Mouse (Mus musculus): Measurements from ENCODE around the gene Elp6. TPM values are rescaled to one million over a fixed set of nuclear protein-coding genes. Genes with fewer than 3 reads are reported as not detected.

The Elp6 gene
- polyA plus RNA-seq, 1 experiment = 21.0 TPM

DNA sequence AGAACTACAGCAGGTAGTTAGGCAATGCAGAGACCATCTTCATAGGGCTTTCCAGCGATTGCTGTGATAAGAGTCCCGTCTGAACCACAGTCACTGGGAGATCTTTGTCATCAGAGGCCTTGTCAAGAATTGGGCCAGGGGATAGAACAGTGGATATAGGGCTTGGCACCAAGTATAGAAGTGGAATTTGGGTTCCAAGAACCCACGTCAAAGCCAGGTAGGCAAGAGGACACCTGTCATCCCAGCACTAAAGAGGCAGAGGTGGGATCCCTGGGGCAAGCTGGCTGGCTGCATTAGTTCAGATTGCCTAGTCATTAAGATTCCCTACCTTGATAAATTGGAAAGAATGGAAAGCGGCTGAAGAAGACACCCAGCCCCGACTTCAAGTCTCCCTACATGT is 1.4 kb downstream of the Elp6 start:
- Histone ChIP-seq H3K4me3 (ENCODE audit: control insufficient read depth, insufficient read depth, low read length) (no peak overlapping the region), H3K27ac (ENCODE audit: control insufficient read depth, insufficient read depth, low read length) (no peak overlapping the region), H3K36me3 (ENCODE audit: control insufficient read depth, insufficient read depth, low read length) (no peaks in the 10 kb centered on the region), H3K27me3 (ENCODE audit: control insufficient read depth, insufficient read depth, low read length) (no peaks in the 10 kb centered on the region), H3K4me1 (replicated peaks; ENCODE audit: control insufficient read depth, insufficient read depth, low read length) (peaks cover 4% of the 10 kb centered on the region; the same call in 1 of the 2 replicates)
- WGBS = 88% methylated on average over 5 of the region's 5 CpGs
- no peak for TF ChIP-seq POLR2A (IDR thresholded peaks at IDR 0.05; ENCODE audit: control insufficient read depth, extremely low read depth, insufficient read depth, low read length, poor library complexity)
- no peak for TF ChIP-seq CTCF (IDR thresholded peaks at IDR 0.05; ENCODE audit: borderline replicate concordance, control insufficient read depth, extremely low read depth, insufficient read depth, low read length, poor library complexity)
- no peak for DNase-seq

DNA sequence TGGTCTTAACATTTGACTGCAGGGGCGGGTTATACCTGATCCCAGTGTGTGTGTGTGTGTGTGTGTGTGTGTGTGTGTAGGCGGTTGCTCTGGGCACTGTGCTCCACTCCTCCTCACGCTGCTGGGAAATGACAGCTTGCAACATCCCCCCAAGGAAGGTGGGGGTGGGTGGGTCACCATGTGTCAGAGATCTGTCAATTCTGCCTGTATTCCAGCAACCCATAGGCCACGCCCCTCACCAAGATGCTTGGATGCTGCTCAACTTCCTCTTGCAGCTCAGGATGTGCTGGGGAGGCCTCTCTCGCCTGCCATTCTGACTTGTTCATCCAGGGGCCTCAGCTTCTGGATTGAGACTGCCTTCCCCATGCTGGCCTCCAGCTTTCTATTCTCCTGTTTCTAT is 9.7 kb downstream of the Elp6 start:
- Histone ChIP-seq H3K36me3 (ENCODE audit: control insufficient read depth, insufficient read depth, low read length) (no peaks in the 10 kb centered on the region), H3K27ac (ENCODE audit: control insufficient read depth, insufficient read depth, low read length) (no peak overlapping the region), H3K4me3 (ENCODE audit: control insufficient read depth, insufficient read depth, low read length) (no peak overlapping the region), H3K4me1 (replicated peaks; ENCODE audit: control insufficient read depth, insufficient read depth, low read length) (no peaks in the 10 kb centered on the region), H3K27me3 (ENCODE audit: control insufficient read depth, insufficient read depth, low read length) (no peaks in the 10 kb centered on the region)
- TF ChIP-seq CTCF (IDR thresholded peaks at IDR 0.05; ENCODE audit: borderline replicate concordance, control insufficient read depth, extremely low read depth, insufficient read depth, low read length, poor library complexity) (no peak), POLR2A (IDR thresholded peaks at IDR 0.05; ENCODE audit: control insufficient read depth, extremely low read depth, insufficient read depth, low read length, poor library complexity) (no peak)
- WGBS = 88% methylated on average over 5 of the region's 5 CpGs
- no peak for DNase-seq

DNA sequence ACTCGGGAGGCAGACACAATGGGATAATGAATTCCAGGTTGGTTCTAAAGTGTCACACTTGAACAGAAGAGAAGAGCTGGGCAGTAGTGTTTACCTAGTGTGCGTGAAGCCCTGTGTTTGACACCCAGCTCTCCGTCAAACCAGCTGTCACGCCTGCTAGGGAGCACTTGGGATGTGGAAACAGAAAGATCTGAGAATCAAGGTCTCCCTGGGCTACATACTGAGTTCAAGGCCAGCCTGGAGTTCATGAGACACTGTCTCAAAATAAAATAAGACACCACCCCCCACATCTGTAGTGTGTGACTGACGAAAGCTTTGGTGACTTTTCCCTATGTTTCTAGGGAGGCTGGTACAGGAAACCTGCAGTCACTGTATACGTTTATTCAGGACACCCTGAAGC is 10.4 kb downstream of the Elp6 start:
- WGBS = 95% methylated on average over 6 of the region's 6 CpGs
- Histone ChIP-seq H3K27ac (ENCODE audit: control insufficient read depth, insufficient read depth, low read length) (no peak overlapping the region), H3K4me3 (ENCODE audit: control insufficient read depth, insufficient read depth, low read length) (no peak overlapping the region), H3K27me3 (ENCODE audit: control insufficient read depth, insufficient read depth, low read length) (no peaks in the 10 kb centered on the region), H3K36me3 (ENCODE audit: control insufficient read depth, insufficient read depth, low read length) (no peaks in the 10 kb centered on the region), H3K4me1 (replicated peaks; ENCODE audit: control insufficient read depth, insufficient read depth, low read length) (no peaks in the 10 kb centered on the region)
- DNase-seq = no peak
- no peak for TF ChIP-seq POLR2A (IDR thresholded peaks at IDR 0.05; ENCODE audit: control insufficient read depth, extremely low read depth, insufficient read depth, low read length, poor library complexity)
- no peak for TF ChIP-seq CTCF (IDR thresholded peaks at IDR 0.05; ENCODE audit: borderline replicate concordance, control insufficient read depth, extremely low read depth, insufficient read depth, low read length, poor library complexity)

DNA sequence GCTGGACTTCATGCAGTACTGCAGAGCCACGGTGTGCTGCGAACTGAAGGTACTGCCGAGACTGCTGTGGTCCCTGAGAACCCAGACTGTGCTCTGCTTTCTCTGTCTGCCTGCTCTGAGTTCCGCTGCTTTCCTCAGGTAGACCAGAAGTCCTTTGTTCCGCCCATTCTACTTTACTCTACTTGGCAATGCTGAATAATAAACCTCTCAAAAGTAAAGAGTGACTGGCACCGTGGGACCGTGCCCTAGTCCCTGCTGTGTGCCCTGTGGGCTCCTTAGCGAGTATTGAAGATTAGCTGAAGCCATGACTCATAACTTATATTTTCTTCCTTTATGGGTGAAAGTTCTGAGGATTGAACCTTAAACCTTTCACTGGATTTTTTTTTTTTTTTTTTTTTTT is 10.9 kb downstream of the Elp6 start:
- peaks cover 2% of the 10 kb centered on the region for H3K36me3 ChIP-seq (ENCODE audit: control insufficient read depth, insufficient read depth, low read length)
- no peak overlapping the region for H3K27ac ChIP-seq (ENCODE audit: control insufficient read depth, insufficient read depth, low read length)
- H3K27me3 ChIP-seq (ENCODE audit: control insufficient read depth, insufficient read depth, low read length) = no peaks in the 10 kb centered on the region
- H3K4me1 ChIP-seq (replicated peaks; ENCODE audit: control insufficient read depth, insufficient read depth, low read length) = no peaks in the 10 kb centered on the region
- no peak overlapping the region for H3K4me3 ChIP-seq (ENCODE audit: control insufficient read depth, insufficient read depth, low read length)
- no peak for DNase-seq
- TF ChIP-seq POLR2A (IDR thresholded peaks at IDR 0.05; ENCODE audit: control insufficient read depth, extremely low read depth, insufficient read depth, low read length, poor library complexity) (no peak), CTCF (IDR thresholded peaks at IDR 0.05; ENCODE audit: borderline replicate concordance, control insufficient read depth, extremely low read depth, insufficient read depth, low read length, poor library complexity) (no peak)
- 98% methylated on average over 8 of the region's 8 CpGs for WGBS

DNA sequence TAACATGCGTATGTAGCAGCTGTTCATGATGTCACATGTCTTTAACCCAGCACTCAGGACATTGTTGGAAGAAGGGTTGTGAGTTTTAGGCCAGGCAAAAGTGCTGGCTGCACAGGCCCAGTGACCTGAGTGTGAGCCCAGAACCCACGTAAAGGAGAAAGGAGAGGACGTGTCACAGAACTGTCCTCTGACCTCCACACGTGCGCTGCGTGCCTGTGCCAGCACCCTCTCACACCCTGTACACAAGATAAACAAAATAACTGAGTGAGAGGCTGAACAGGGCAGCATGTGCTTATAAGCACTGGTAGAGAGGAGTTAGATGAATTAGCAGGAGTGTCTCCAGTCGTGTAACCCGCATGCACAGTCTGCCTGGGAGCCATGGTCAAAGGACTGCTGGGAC is 11.5 kb downstream of the Elp6 start:
- 96% methylated on average over 8 of the region's 8 CpGs for WGBS
- no peak overlapping the region for H3K4me3 ChIP-seq (ENCODE audit: control insufficient read depth, insufficient read depth, low read length)
- TF ChIP-seq POLR2A (IDR thresholded peaks at IDR 0.05; ENCODE audit: control insufficient read depth, extremely low read depth, insufficient read depth, low read length, poor library complexity) (no peak), CTCF (IDR thresholded peaks at IDR 0.05; ENCODE audit: borderline replicate concordance, control insufficient read depth, extremely low read depth, insufficient read depth, low read length, poor library complexity) (no peak)
- no peak overlapping the region for H3K27ac ChIP-seq (ENCODE audit: control insufficient read depth, insufficient read depth, low read length)
- H3K36me3 ChIP-seq (ENCODE audit: control insufficient read depth, insufficient read depth, low read length) = peaks cover 8% of the 10 kb centered on the region
- no peaks in the 10 kb centered on the region for H3K27me3 ChIP-seq (ENCODE audit: control insufficient read depth, insufficient read depth, low read length)
- DNase-seq = no peak
- H3K4me1 ChIP-seq (replicated peaks; ENCODE audit: control insufficient read depth, insufficient read depth, low read length) = no peaks in the 10 kb centered on the region

DNA sequence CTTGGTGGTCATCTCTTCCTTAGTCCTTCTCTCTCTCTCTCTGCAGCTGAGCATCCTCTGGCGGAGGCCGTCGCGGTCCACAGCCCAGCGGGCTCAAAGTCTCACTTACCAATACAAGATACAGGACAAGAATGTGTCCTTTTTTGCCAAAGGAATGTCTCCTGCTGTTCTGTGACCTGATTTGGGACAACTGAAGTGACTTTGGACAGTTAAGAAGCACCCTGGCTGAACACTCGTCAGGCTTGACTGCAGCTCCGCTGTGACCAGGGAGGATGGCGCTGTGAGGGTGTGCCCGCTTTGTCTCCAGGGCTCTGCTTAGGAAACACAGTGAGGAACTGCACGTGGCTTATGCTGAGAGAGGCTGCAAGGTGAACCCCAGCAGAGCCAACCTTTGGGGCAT is 15.8 kb downstream of the Elp6 start:
- H3K4me3 ChIP-seq (ENCODE audit: control insufficient read depth, insufficient read depth, low read length) = no peak overlapping the region
- no peak for TF ChIP-seq POLR2A (IDR thresholded peaks at IDR 0.05; ENCODE audit: control insufficient read depth, extremely low read depth, insufficient read depth, low read length, poor library complexity)
- no peak for DNase-seq
- WGBS = 96% methylated on average over 10 of the region's 10 CpGs
- H3K36me3 ChIP-seq (ENCODE audit: control insufficient read depth, insufficient read depth, low read length) = peaks cover 8% of the 10 kb centered on the region
- no peaks in the 10 kb centered on the region for H3K27me3 ChIP-seq (ENCODE audit: control insufficient read depth, insufficient read depth, low read length)
- H3K4me1 ChIP-seq (replicated peaks; ENCODE audit: control insufficient read depth, insufficient read depth, low read length) = no peaks in the 10 kb centered on the region
- no peak overlapping the region for H3K27ac ChIP-seq (ENCODE audit: control insufficient read depth, insufficient read depth, low read length)

DNA sequence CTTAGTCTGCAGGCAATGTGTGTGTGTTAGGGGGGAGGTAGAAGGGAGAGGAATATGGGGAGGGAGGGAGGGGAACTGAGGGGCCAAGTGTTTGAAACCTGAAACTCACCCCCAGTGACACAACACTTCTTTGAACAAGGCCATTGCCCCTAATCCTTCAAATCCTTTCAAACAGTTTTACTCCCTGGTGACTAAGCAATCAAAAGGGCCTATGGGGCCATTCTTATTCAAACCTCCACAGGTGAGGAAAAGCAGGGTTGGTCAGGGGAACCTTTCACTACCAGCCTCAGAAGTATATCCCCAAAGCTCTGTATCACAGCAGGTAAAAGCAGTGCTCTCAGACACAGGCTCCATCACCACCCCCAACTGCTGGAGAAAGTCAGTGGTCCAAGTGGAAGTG is 18.0 kb downstream of the Elp6 start:
- H3K4me1 ChIP-seq (replicated peaks; ENCODE audit: control insufficient read depth, insufficient read depth, low read length) = no peaks in the 10 kb centered on the region
- H3K36me3 ChIP-seq (ENCODE audit: control insufficient read depth, insufficient read depth, low read length) = peaks cover 8% of the 10 kb centered on the region
- no peak overlapping the region for H3K27ac ChIP-seq (ENCODE audit: control insufficient read depth, insufficient read depth, low read length)
- H3K27me3 ChIP-seq (ENCODE audit: control insufficient read depth, insufficient read depth, low read length) = no peaks in the 10 kb centered on the region
- no peak overlapping the region for H3K4me3 ChIP-seq (ENCODE audit: control insufficient read depth, insufficient read depth, low read length)
- no peak for TF ChIP-seq CTCF (IDR thresholded peaks at IDR 0.05; ENCODE audit: borderline replicate concordance, control insufficient read depth, extremely low read depth, insufficient read depth, low read length, poor library complexity)
- TF ChIP-seq POLR2A (IDR thresholded peaks at IDR 0.05; ENCODE audit: control insufficient read depth, extremely low read depth, insufficient read depth, low read length, poor library complexity) = no peak
- no peak for DNase-seq
